Mouse (Mus musculus): ENCODE measurements around the gene Ndufaf1. TPM values are rescaled to one million over a fixed set of nuclear protein-coding genes. Genes with fewer than 3 reads are reported as not detected.

Ndufaf1 gene
- 10 to 100 TPM; 29.9 to 37.0 TPM for polyA plus RNA-seq (2017; shearing (Covaris generic))

GRCm38 (mm10) chr2:119662220-119663182, at the start of gene Ndufaf1:
Ndufaf1 (minus strand) TSS chr2:119662827.

GRCm38 (mm10) chr2:119674525-119675214, 12.0 kb upstream of the Ndufaf1 start, which contains the start of gene Rtf1:
Rtf1 (plus strand) TSS chr2:119675068.

GRCm38 (mm10) chr2:119618199-119618982, 44.2 kb downstream of the Ndufaf1 start, which contains the start of the genes Nusap1 and Oip5:
Nusap1 (plus strand) TSS chr2:119618298.
Oip5 (minus strand) TSS chr2:119618469.

Other genes starting within 250 kb of the Ndufaf1 start
- gene Ino80, start 185.1 kb downstream of the Ndufaf1 start, polyA plus RNA-seq (2017; shearing (Covaris generic)): 1 to 10 TPM; 4.4 to 5.4 TPM
- gene Exd1, start 115.2 kb downstream of the Ndufaf1 start, polyA plus RNA-seq (2017; shearing (Covaris generic)): under 1 TPM in 1 of 2 experiments, not detected in 1; 0.28 TPM
- gene Chp1, start 115.1 kb downstream of the Ndufaf1 start, polyA plus RNA-seq (2017; shearing (Covaris generic)): 10 to 100 TPM; 71.1 to 77.2 TPM
- 10 to 100 TPM; 15.9 to 19.7 TPM for gene Nusap1, start 44.5 kb downstream of the Ndufaf1 start, polyA plus RNA-seq (2017; shearing (Covaris generic))
- 1 to 10 TPM; 6.6 to 8.3 TPM for gene Oip5, start 44.4 kb downstream of the Ndufaf1 start, polyA plus RNA-seq (2017; shearing (Covaris generic))
- 10 to 100 TPM; 55.1 to 93.3 TPM for gene Rtf1, start 12.2 kb upstream of the Ndufaf1 start, polyA plus RNA-seq (2017; shearing (Covaris generic))
- gene Itpka, start 79.5 kb upstream of the Ndufaf1 start, polyA plus RNA-seq (2017; shearing (Covaris generic)): 1 to 10 TPM; 1.1 to 1.5 TPM
- 1 to 10 TPM in 1 of 2 experiments, under 1 TPM in 1; 0.57 to 2.0 TPM for gene Ltk, start 97.6 kb upstream of the Ndufaf1 start, polyA plus RNA-seq (2017; shearing (Covaris generic))
- gene Rpap1, start 124.7 kb upstream of the Ndufaf1 start, polyA plus RNA-seq (2017; shearing (Covaris generic)): 10 to 100 TPM; 17.8 to 24.4 TPM
- gene Tyro3, start 134.9 kb upstream of the Ndufaf1 start, polyA plus RNA-seq (2017; shearing (Covaris generic)): 1 to 10 TPM; 4.4 to 6.4 TPM
- gene Mga, start 234.4 kb upstream of the Ndufaf1 start, polyA plus RNA-seq (2017; shearing (Covaris generic)): 10 to 100 TPM; 23.3 to 23.8 TPM